ENCODE assay signal across 8 mouse cellular contexts in the genomic region with DNA sequence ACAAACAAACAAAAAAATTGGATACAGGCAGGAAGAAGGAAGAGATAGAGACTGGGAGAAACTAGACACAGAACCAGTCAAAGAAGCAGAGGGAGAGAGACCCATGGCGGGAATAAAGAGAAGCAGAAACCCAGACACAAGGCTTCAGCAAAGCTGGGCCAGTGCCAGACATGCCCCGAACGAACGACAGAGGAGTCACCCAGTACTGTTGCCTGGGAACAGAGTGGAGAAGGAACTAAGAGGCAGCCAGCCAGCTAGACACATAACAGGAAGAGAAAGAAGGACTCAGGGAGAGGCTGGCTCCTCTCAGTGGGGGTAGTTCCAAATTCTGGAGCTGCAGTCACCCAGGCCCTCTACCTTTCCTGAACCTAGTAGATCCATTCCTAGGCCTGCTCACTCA. TPM values are rescaled to one million over a fixed set of nuclear protein-coding genes. Genes with fewer than 3 reads are reported as not detected.
DNase-seq lines count a peak whose midpoint lies in the region; ATAC-seq lines count a peak whose summit lies in the region.

No protein-coding gene starts in this region.

- H3K27me3 ChIP-seq in hindbrain, embryonic 13.5 days = peaks cover 25% of the 10 kb centered on the region
- no peaks in the 10 kb centered on the region for H3K27me3 ChIP-seq in neural tube, embryonic 14.5 days (ENCODE audit: control insufficient read depth, insufficient read depth, low read length)

- ATAC-seq in hindbrain, embryonic 13.5 days (ENCODE audit: low FRiP score) = 0 out of 2 replicates have a peak, but pooled peaks have one; percentile 61
- ATAC-seq in neural tube, embryonic 14.5 days (ENCODE audit: low read depth) = peak; percentile 54; the same call in 1 of the 2 replicates
- ATAC-seq in erythroid progenitor cell, adult 5-6 weeks (replicated peaks; ENCODE audit: low FRiP score, poor library complexity, severe bottlenecking) = no peak

- peak; percentile 38 for DNase-seq in cerebellum, adult 9-11 months
- DNase-seq in cerebellum, adult 11 months = no peak
- DNase-seq in 416B (ENCODE audit: low read depth) = peak; percentile 33
- DNase-seq in frontal cortex, postnatal 10 days (ENCODE audit: low spot score in 2 of 2) = peak; percentile 84 to 89
- peak; percentile 82 to 86 for DNase-seq in left cerebral cortex, adult 18-20 months (ENCODE audit: low spot score in 2 of 2)

- H3K9me3 ChIP-seq in hindbrain, embryonic 13.5 days = no peaks in the 10 kb centered on the region
- no peaks in the 10 kb centered on the region for H3K9me3 ChIP-seq in neural tube, embryonic 14.5 days (ENCODE audit: control insufficient read depth, low read length)

- peak overlapping the region; percentile 52 for H3K27ac ChIP-seq in hindbrain, embryonic 13.5 days
- H3K27ac ChIP-seq in neural tube, embryonic 14.5 days (ENCODE audit: low read depth, low read length) = no peak overlapping the region

- no peak overlapping the region for H3K4me3 ChIP-seq in hindbrain, embryonic 13.5 days
- H3K4me3 ChIP-seq in neural tube, embryonic 14.5 days (ENCODE audit: low read depth, low read length) = no peak overlapping the region

- H3K4me2 ChIP-seq in hindbrain, embryonic 13.5 days = no peak overlapping the region
- no peak overlapping the region for H3K4me2 ChIP-seq in neural tube, embryonic 14.5 days (ENCODE audit: low read depth, low read length)

- H3K4me1 ChIP-seq in hindbrain, embryonic 13.5 days (replicated peaks) = peaks cover 37% of the 10 kb centered on the region
- H3K4me1 ChIP-seq in neural tube, embryonic 14.5 days (ENCODE audit: control insufficient read depth, insufficient read depth, low read length) = no peaks in the 10 kb centered on the region

- 28% methylated on average over 4 of the region's 4 CpGs for WGBS in hindbrain, embryonic 13.5 days
- 28% methylated on average over 4 of the region's 4 CpGs for WGBS in neural tube, embryonic 14.5 days

- no peaks in the 10 kb centered on the region for H3K36me3 ChIP-seq in hindbrain, embryonic 13.5 days
- no peaks in the 10 kb centered on the region for H3K36me3 ChIP-seq in neural tube, embryonic 14.5 days (ENCODE audit: control insufficient read depth, insufficient read depth, low read length)

- H3K9ac ChIP-seq in hindbrain, embryonic 13.5 days = no peak overlapping the region
- no peak overlapping the region for H3K9ac ChIP-seq in neural tube, embryonic 14.5 days (replicated peaks; ENCODE audit: low read depth, low read length)

RNA-seq across cellular contexts. Expression of gene Mymk, which starts 0.8 kb away (rescaled TPM):
- 0.56 and 1.1 TPM in 2 replicates for polyA plus RNA-seq in hindbrain, embryonic 13.5 days (2015; fragmentation: Nextera tagmentation; extraction: Ambion mirVana)
- total RNA-seq in left cerebral cortex, adult 18-20 months (2021) = under 1 TPM; 0.52 to 1.00 TPM
- 0.17 and 0.22 TPM in 2 replicates for polyA plus RNA-seq in neural tube, embryonic 14.5 days (2014; fragmentation: Nextera tagmentation; extraction: Ambion mirVana)
- total RNA-seq in erythroid progenitor cell, adult 5-6 weeks (2015; ENCODE audit: low replicate concordance) = not detected in 2 replicates
- total RNA-seq in erythroid progenitor cell, adult 5-6 weeks (2017; ENCODE audit: low replicate concordance) = not detected in 2 replicates

RNA-seq across cellular contexts. Expression of gene Adamtsl2, which starts 8.0 kb away (rescaled TPM):
- polyA plus RNA-seq in hindbrain, embryonic 13.5 days (2015; fragmentation: Nextera tagmentation; extraction: Ambion mirVana) = 7.6 and 8.9 TPM in 2 replicates
- 10 to 100 TPM; 15.5 to 21.8 TPM for total RNA-seq in left cerebral cortex, adult 18-20 months (2021)
- polyA plus RNA-seq in neural tube, embryonic 14.5 days (2014; fragmentation: Nextera tagmentation; extraction: Ambion mirVana) = 5.9 and 9.0 TPM in 2 replicates
- not detected in 2 replicates for total RNA-seq in erythroid progenitor cell, adult 5-6 weeks (2015; ENCODE audit: low replicate concordance)
- total RNA-seq in erythroid progenitor cell, adult 5-6 weeks (2017; ENCODE audit: low replicate concordance) = not detected in 2 replicates

RNA-seq across cellular contexts. Expression of gene Slc2a6, which starts 43.3 kb away (rescaled TPM):
- 5.5 and 6.1 TPM in 2 replicates for polyA plus RNA-seq in hindbrain, embryonic 13.5 days (2015; fragmentation: Nextera tagmentation; extraction: Ambion mirVana)
- total RNA-seq in left cerebral cortex, adult 18-20 months (2021) = 10 to 100 TPM; 21.5 to 27.5 TPM
- 8.7 and 10.6 TPM in 2 replicates for polyA plus RNA-seq in neural tube, embryonic 14.5 days (2014; fragmentation: Nextera tagmentation; extraction: Ambion mirVana)
- 1.4 TPM in 1 of 2 replicates, not detected in the other for total RNA-seq in erythroid progenitor cell, adult 5-6 weeks (2015; ENCODE audit: low replicate concordance)
- total RNA-seq in erythroid progenitor cell, adult 5-6 weeks (2017; ENCODE audit: low replicate concordance) = 0.68 and 2.2 TPM in 2 replicates

Comparison
In these comparisons a context has a peak if more than half of its experiments do, and no peak if none do; other contexts are left out.
1. RNA of gene Adamtsl2, which starts 8.0 kb away (total RNA-seq): 15.5 to 21.8 TPM in left cerebral cortex, adult 18-20 months; not detected in erythroid progenitor cell, adult 5-6 weeks; every median in the first group is over 10 times any median in the second.
2. RNA of gene Slc2a6, which starts 43.3 kb away (total RNA-seq): 21.5 to 27.5 TPM in left cerebral cortex, adult 18-20 months; 0.68 to 2.2 TPM in erythroid progenitor cell, adult 5-6 weeks; every median in the first group is over 4 times any median in the second.